Mouse (Mus musculus) bone marrow macrophage, adult 2 months (primary cell): ENCODE results near the gene Gabrr3. TPM values are rescaled to one million over a fixed set of nuclear protein-coding genes. Genes with fewer than 3 reads are reported as not detected.

Experiments used
- H3K27ac ChIP-seq: 2 replicates; pipeline ENCODE4 v1.5.1; 2012; ENCODE audit warnings: low read depth, low read length; ENCODE audit not compliant: insufficient read depth
- H3K4me1 ChIP-seq: 2 replicates; pipeline ENCODE4 v1.6.1; 2012; ENCODE audit warnings: low read length; ENCODE audit not compliant: control insufficient read depth, insufficient read depth
- H3K4me3 ChIP-seq: 2 replicates; pipeline ENCODE4 v1.5.1; 2012; ENCODE audit warnings: mild to moderate bottlenecking, low read length, moderate library complexity; ENCODE audit not compliant: insufficient read depth
- CTCF ChIP-seq: IDR thresholded peaks from 2 replicates; pipeline ENCODE4 v1.5.1; 2012; ENCODE audit warnings: low read depth, mild to moderate bottlenecking, low read length, moderate library complexity
- POLR2A ChIP-seq: IDR thresholded peaks from 2 replicates; pipeline ENCODE4 v1.6.1; 2012; ENCODE audit warnings: mild to moderate bottlenecking, low read depth, low read length, borderline replicate concordance
- polyA plus RNA-seq: library from polyadenylated mRNA; stranded (reverse); fragments of >200 nt; gene quantifications from 2 replicates; pipeline ENCODE4 v1.2.4, GENCODE M21; 2012; ENCODE audit not compliant: missing spikeins, insufficient read depth, insufficient read length

Gabrr3 gene
- not detected in 2 replicates for polyA plus RNA-seq

DNA sequence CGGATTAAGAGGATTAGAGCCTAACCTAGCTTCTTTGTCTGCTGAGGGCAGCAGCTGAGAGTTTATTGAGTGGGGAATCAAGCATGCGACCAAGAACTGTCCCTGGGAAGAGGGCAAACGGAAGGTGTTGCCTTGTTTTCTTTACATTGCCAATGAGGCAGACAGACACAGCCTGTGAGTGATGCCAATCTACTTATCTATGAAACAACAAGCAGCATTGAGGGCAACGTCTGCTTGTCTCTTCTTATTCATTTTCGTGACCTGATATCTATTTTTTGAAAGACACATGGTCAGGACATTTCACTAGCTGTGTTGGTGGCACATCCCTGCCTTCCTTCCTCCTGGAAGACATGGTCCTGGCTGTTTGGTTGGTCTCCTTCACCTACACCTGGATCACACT lies at the start of gene Gabrr3:
Gene Gabrr3 (plus strand): TSS at position 301 of the 400 bp plus-strand sequence.
- Histone ChIP-seq H3K4me3 (no peak within 1 kb of the TSS), H3K4me1 (no peaks in the 10 kb centered on the region), H3K27ac (no peak within 1 kb of the TSS)
- TF ChIP-seq CTCF = no peak

DNA sequence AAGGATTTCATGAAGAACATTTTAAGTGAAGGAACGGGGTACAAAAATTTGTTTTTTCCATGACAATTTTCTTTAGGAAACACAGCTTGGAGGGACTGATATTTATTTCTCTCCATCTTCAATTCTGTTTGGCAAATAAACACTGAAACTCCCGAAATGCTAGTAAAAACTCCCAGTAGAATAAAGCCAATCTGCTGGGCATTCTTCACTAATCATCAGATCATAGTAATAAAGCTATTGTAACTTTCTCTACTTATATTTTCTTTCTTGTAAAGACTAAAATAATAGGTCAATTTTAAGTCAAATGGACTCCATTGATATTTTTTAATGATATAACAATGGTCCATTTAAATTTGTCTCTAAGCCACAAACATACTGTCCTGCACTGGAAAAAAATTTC lies 43.2 kb upstream of the Gabrr3 start, which contains the start of gene Olfr209:
Gene Olfr209 (minus strand): TSS at position 101 of the 400 bp plus-strand sequence.
- Histone ChIP-seq H3K27ac (no peak within 1 kb of the TSS), H3K4me1 (no peaks in the 10 kb centered on the region), H3K4me3 (no peak within 1 kb of the TSS)
- TF ChIP-seq CTCF = no peak
- TF ChIP-seq POLR2A = no peak

GRCm38 (mm10) chr16:59393300-59393699 lies 13.8 kb upstream of the Gabrr3 start:
- H3K27ac ChIP-seq = no peak overlapping the region
- H3K4me1 ChIP-seq = no peaks in the 10 kb centered on the region
- TF ChIP-seq POLR2A = no peak
- TF ChIP-seq CTCF = no peak
- no peak overlapping the region for H3K4me3 ChIP-seq

DNA sequence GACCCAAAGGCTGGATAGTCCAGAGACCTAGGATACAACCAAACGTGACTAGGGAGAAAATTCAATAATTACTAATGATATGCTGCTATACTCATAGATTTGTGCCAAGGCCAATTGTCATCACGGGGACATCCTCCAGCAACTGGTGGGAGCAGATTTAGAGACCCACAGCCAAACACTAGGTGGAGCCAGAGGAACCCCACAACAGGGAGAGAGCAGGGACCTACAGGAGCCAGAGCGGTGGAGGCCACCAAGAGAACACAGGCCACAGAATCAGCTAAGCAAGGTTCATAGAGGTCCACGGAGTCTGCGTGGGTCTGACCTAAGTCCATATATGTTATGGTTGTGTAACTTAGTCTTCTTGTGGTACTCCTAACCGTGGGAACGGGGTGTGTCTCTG lies 6.0 kb upstream of the Gabrr3 start:
- no peak for TF ChIP-seq POLR2A
- TF ChIP-seq CTCF = no peak
- H3K27ac ChIP-seq = no peak overlapping the region
- H3K4me3 ChIP-seq = no peak overlapping the region
- H3K4me1 ChIP-seq = no peaks in the 10 kb centered on the region

DNA sequence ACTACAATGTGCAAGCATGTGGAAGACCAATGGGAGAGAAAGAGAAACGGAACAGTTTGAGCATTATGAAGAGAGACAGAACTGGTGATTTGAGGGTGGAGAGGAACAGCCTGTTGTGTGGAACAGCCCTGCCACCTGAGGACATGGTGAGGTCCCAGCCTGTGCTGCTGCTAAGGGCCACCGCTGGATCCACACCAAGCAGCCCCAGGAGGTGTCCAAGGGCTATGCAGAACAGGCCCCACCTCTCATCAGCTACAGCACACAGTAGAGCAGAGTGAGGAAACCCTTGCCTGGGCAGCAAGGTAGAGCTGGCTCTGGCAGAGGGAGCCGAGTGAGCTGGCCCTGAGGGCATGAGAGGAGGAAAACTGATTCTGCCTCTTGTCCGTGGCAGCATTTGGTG lies 5.1 kb upstream of the Gabrr3 start:
- no peak overlapping the region for H3K4me3 ChIP-seq
- H3K27ac ChIP-seq = no peak overlapping the region
- H3K4me1 ChIP-seq = no peaks in the 10 kb centered on the region
- TF ChIP-seq POLR2A = no peak
- no peak for TF ChIP-seq CTCF

DNA sequence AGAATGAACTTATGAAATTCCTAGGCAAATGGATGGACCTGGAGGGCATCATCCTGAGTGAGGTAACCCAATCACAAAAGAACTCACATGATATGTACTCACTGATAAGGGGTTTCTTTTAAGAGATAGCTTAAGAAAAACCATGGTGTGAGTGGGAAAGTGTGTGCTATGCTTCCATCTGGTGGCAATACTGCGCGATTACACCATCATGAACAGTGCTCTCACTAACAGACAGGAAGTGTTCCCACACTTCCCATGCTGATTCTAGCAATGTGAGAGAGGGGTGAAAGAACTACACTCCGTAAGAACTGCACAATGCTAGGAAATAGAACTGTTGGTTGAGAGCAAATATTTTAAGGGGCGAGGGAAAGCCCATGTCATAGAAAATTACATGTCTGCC lies 3.4 kb upstream of the Gabrr3 start:
- Histone ChIP-seq H3K4me1 (no peaks in the 10 kb centered on the region), H3K4me3 (no peak overlapping the region), H3K27ac (no peak overlapping the region)
- no peak for TF ChIP-seq POLR2A
- no peak for TF ChIP-seq CTCF

- H3K27ac ChIP-seq = no peak overlapping the region
- H3K4me3 ChIP-seq = no peak overlapping the region
- TF ChIP-seq POLR2A (no peak), CTCF (no peak)
- no peaks in the 10 kb centered on the region for H3K4me1 ChIP-seq
Observed at GRCm38 (mm10) chr16:59404798-59405197, 2.3 kb upstream of the Gabrr3 start.

DNA sequence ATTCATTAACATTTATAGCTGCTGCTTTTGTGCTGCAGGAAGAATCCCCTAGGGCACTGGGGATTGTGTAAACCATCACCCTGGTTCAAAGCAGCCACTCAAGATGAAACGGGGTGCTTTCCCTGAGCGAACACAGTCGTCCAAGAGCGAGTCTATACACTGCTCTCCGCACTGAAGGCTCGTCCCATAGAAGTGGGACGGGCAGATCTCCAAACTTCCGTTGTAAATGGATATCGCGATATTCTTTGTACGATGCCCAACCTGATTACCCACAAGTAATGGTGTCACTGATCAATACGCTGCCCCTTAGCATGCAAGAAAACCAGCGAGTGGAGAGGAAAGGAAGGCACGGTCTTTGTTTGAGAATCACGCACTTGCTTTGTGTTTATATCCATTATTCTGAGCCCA lies 2.2 kb downstream of the Gabrr3 start:
- TF ChIP-seq POLR2A (no peak), CTCF (no peak)
- Histone ChIP-seq H3K4me1 (no peaks in the 10 kb centered on the region), H3K4me3 (no peak overlapping the region), H3K27ac (no peak overlapping the region)

GRCm38 (mm10) chr16:59409800-59410199 lies 2.7 kb downstream of the Gabrr3 start:
- no peak overlapping the region for H3K27ac ChIP-seq
- H3K4me1 ChIP-seq = no peaks in the 10 kb centered on the region
- TF ChIP-seq CTCF (no peak), POLR2A (no peak)
- H3K4me3 ChIP-seq = no peak overlapping the region

DNA sequence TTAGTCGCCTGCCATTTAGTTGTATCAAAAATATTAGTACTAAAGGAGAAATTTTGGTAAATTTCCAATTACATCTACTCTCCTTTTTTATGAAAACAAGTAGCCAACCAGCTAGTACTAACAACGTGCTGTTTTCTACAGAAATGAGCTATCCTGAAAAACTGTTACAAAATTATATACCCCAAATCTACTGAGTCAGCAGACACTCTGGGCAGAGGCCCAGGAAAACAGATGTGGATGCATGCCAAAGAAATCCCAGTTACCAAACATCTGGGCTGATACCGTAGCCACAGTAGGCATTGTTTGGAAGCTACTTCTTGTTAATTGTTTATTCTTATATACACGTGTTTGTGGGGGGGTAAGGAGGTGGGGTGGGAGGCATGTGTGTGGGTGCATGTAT lies 6.3 kb downstream of the Gabrr3 start:
- Histone ChIP-seq H3K4me3 (no peak overlapping the region), H3K27ac (no peak overlapping the region), H3K4me1 (no peaks in the 10 kb centered on the region)
- TF ChIP-seq POLR2A = no peak
- no peak for TF ChIP-seq CTCF
